Comparison of ENCODE assay signal across 9 mouse cellular contexts in the genomic region with DNA sequence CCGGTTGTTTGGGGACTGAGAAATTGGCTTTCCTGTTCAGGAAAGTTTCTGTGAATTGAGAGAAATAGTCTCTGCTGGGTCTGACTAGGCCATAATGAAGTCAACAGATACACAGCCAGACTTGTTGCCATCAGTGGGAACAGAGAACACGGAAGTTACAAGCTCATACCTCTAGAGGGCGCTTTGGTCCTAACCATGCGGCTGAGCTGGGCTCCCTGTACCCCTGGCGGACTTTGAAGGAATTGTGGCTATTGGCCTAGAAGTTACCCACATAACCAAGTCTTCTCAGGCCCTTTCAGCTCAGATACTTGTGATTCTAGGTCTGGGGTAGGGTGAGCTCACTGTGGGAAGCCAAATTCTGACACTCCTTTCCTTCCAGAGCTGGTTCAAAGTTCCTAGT. TPM values are rescaled to one million over a fixed set of nuclear protein-coding genes. Genes with fewer than 3 reads are reported as not detected.
DNase-seq lines count a peak whose midpoint lies in the region; ATAC-seq and TF ChIP-seq lines count a peak whose summit lies in the region.
"Had no signal": no experiment of that assay in that cellular context is flagged by ENCODE, and none has a peak within 500 bp of the region (broad histone marks: within the 10 kb centered on the region; RNA-seq: fewer than 3 reads in every experiment).

No protein-coding gene starts in this region.

- TF ChIP-seq POLR2A in limb, embryonic 14.5 days (IDR thresholded peaks at IDR 0.05; ENCODE audit: borderline replicate concordance, extremely low read depth, insufficient read depth, insufficient read length): no peak
- no peak for TF ChIP-seq POLR2A in thymus, adult 2 months (IDR thresholded peaks at IDR 0.05; ENCODE audit: control insufficient read depth, extremely low read depth, insufficient read depth, low read length, poor library complexity)

- H3K27me3 ChIP-seq in limb, embryonic 14.5 days (ENCODE audit: control insufficient read depth, insufficient read depth, low read length): no peaks in the 10 kb centered on the region
- H3K27me3 ChIP-seq in thymus, adult 2 months (ENCODE audit: control insufficient read depth, insufficient read depth, low read length): no peaks in the 10 kb centered on the region
- H3K27me3 ChIP-seq: hindbrain, embryonic 15.5 days had no signal

- no peaks in the 10 kb centered on the region for H3K36me3 ChIP-seq in limb, embryonic 14.5 days (ENCODE audit: control insufficient read depth, insufficient read depth, low read length)
- no peaks in the 10 kb centered on the region for H3K36me3 ChIP-seq in thymus, adult 2 months (ENCODE audit: control insufficient read depth, insufficient read depth, low read length)
- H3K36me3 ChIP-seq: hindbrain, embryonic 15.5 days had no signal

- H3K4me1 ChIP-seq in limb, embryonic 14.5 days (ENCODE audit: control insufficient read depth, insufficient read depth, low read length): no peaks in the 10 kb centered on the region
- H3K4me1 ChIP-seq in thymus, adult 2 months (replicated peaks; ENCODE audit: control insufficient read depth, insufficient read depth, low read length): peaks cover 3% of the 10 kb centered on the region
- H3K4me1 ChIP-seq: hindbrain, embryonic 15.5 days had no signal

- peak; percentile 82 for DNase-seq in urinary bladder, postnatal 14 days (ENCODE audit: low spot score)
- DNase-seq in urinary bladder, postnatal 10 days (ENCODE audit: low spot score): no peak
- DNase-seq in c-Kit-negative CD71-positive TER-119-positive erythroid progenitor cells, embryonic 14.5 days (ENCODE audit: low read depth, low spot score): peak; percentile 62
- peak; percentile 64 to 79 for DNase-seq in kidney, adult 8-10 months
- DNase-seq in limb, embryonic 14.5 days (ENCODE audit: low spot score): peak; percentile 91
- peak; percentile 51 for DNase-seq in ovary, adult 18-20 months (ENCODE audit: low spot score)
- peak; percentile 76 for DNase-seq in thymus, adult 2 months

- peak; percentile 92 for ATAC-seq in frontal cortex, adult (ENCODE audit: low TSS enrichment)
- 0 out of 2 replicates have a peak, but pooled peaks have one; percentile 44 for ATAC-seq in limb, embryonic 14.5 days (ENCODE audit: low FRiP score, low read depth)

- no peak overlapping the region for H3K4me3 ChIP-seq in limb, embryonic 14.5 days (replicated peaks; ENCODE audit: low read length)
- no peak overlapping the region for H3K4me3 ChIP-seq in thymus, adult 2 months (ENCODE audit: control insufficient read depth, insufficient read depth, low read length)
- H3K4me3 ChIP-seq: hindbrain, embryonic 15.5 days had no signal

- no peak overlapping the region for H3K4me2 ChIP-seq in limb, embryonic 14.5 days (replicated peaks; ENCODE audit: low read depth, low read length, severe bottlenecking)
- H3K4me2 ChIP-seq: hindbrain, embryonic 15.5 days had no signal

- peak; percentile 84; the same call in 1 of the 2 replicates for TF ChIP-seq CTCF in thymus, adult 2 months (IDR thresholded peaks at IDR 0.05; ENCODE audit: borderline replicate concordance, control insufficient read depth, extremely low read depth, insufficient read depth, low read length, poor library complexity)

- H3K27ac ChIP-seq in limb, embryonic 14.5 days (replicated peaks; ENCODE audit: low read depth, low read length): no peak overlapping the region
- H3K27ac ChIP-seq in thymus, adult 2 months (ENCODE audit: control insufficient read depth, insufficient read depth, low read length): no peak overlapping the region
- H3K27ac ChIP-seq: hindbrain, embryonic 15.5 days had no signal

- 3% methylated on average over 5 of the region's 5 CpGs for WGBS in limb, embryonic 14.5 days
- 3% methylated on average over 5 of the region's 5 CpGs for WGBS in thymus, adult 2 months

- H3K9ac ChIP-seq in limb, embryonic 14.5 days (ENCODE audit: low read depth, low read length, severe bottlenecking): no peak overlapping the region
- H3K9ac ChIP-seq: hindbrain, embryonic 15.5 days had no signal

- no peaks in the 10 kb centered on the region for H3K9me3 ChIP-seq in limb, embryonic 14.5 days (ENCODE audit: control insufficient read depth, low read length)
- H3K9me3 ChIP-seq: hindbrain, embryonic 15.5 days had no signal

RNA-seq across cellular contexts. Expression of a gene that starts 6.9 kb away (rescaled TPM):
- polyA plus RNA-seq in limb, embryonic 14.5 days (2012; rRNA removed): 0.20 and 0.24 TPM in 2 replicates
- polyA plus RNA-seq in limb, embryonic 14.5 days (2014; fragmentation: Nextera tagmentation; extraction: Ambion mirVana): not detected in 2 replicates
- polyA plus RNA-seq in thymus, adult 2 months (2012; rRNA removed): 0.57 and 1.1 TPM in 2 replicates
- polyA plus RNA-seq: hindbrain, embryonic 15.5 days had no signal

RNA-seq across cellular contexts. Expression of a gene that starts 21.8 kb away (rescaled TPM):
- polyA plus RNA-seq in limb, embryonic 14.5 days (2012; rRNA removed): 0.44 and 1.1 TPM in 2 replicates
- polyA plus RNA-seq in limb, embryonic 14.5 days (2014; fragmentation: Nextera tagmentation; extraction: Ambion mirVana): 0.47 and 1.4 TPM in 2 replicates
- 3.5 and 4.9 TPM in 2 replicates for polyA plus RNA-seq in thymus, adult 2 months (2012; rRNA removed)

RNA-seq across cellular contexts. Expression of a gene that starts 45.9 kb away (rescaled TPM):
- 0.04 and 0.12 TPM in 2 replicates for polyA plus RNA-seq in limb, embryonic 14.5 days (2012; rRNA removed)
- 0.08 TPM in 1 of 2 replicates, not detected in the other for polyA plus RNA-seq in limb, embryonic 14.5 days (2014; fragmentation: Nextera tagmentation; extraction: Ambion mirVana)
- 0.03 and 1.1 TPM in 2 replicates for polyA plus RNA-seq in thymus, adult 2 months (2012; rRNA removed)

RNA-seq across cellular contexts. Expression of a gene that starts 51.3 kb away (rescaled TPM):
- polyA plus RNA-seq in limb, embryonic 14.5 days (2012; rRNA removed): 0.38 and 0.56 TPM in 2 replicates
- 0.40 and 0.54 TPM in 2 replicates for polyA plus RNA-seq in limb, embryonic 14.5 days (2014; fragmentation: Nextera tagmentation; extraction: Ambion mirVana)
- 0.47 and 0.66 TPM in 2 replicates for polyA plus RNA-seq in thymus, adult 2 months (2012; rRNA removed)
